Mouse (Mus musculus): Measurements from ENCODE around the gene Rasgef1b. TPM values are rescaled to one million over a fixed set of nuclear protein-coding genes. Genes with fewer than 3 reads are reported as not detected.
A peak's percentile ranks its signal among the peaks of the same experiment; 100 is the strongest.

Rasgef1b gene
- polyA plus RNA-seq, 1 experiment from 2014 or later, result 8.5 TPM

- Histone ChIP-seq H3K9me3 (no peaks in the 10 kb centered on the region), H3K4me3 (no peak overlapping the region), H3K4me2 (no peak overlapping the region), H3K27ac (no peak overlapping the region), H3K9ac (no peak overlapping the region), H3K4me1 (peaks cover 9% of the 10 kb centered on the region), H3K27me3 (no peaks in the 10 kb centered on the region), H3K36me3 (no peaks in the 10 kb centered on the region)
- WGBS, result 87% methylated on average over 9 of the region's 9 CpGs
- ATAC-seq (ENCODE audit: insufficient number of reproducible peaks, insufficient read depth, low FRiP score, low TSS enrichment, low read depth), result no peak
These were observed 451.3 kb downstream of the Rasgef1b start for GRCm38 (mm10) chr5:99277536-99277935.

- Histone ChIP-seq H3K27ac (no peak overlapping the region), H3K36me3 (no peaks in the 10 kb centered on the region), H3K9me3 (no peaks in the 10 kb centered on the region), H3K4me3 (no peak overlapping the region), H3K4me1 (no peaks in the 10 kb centered on the region), H3K4me2 (no peak overlapping the region), H3K9ac (no peak overlapping the region), H3K27me3 (no peaks in the 10 kb centered on the region)
- ATAC-seq (ENCODE audit: insufficient number of reproducible peaks, insufficient read depth, low FRiP score, low TSS enrichment, low read depth), result no peak
- WGBS, result 49% methylated on average over 12 of the region's 12 CpGs
These were observed 454.7 kb downstream of the Rasgef1b start for GRCm38 (mm10) chr5:99274119-99274563.

GRCm38 (mm10) chr5:99271531-99271930 lies 457.3 kb downstream of the Rasgef1b start:
- Histone ChIP-seq H3K4me1 (no peaks in the 10 kb centered on the region), H3K9me3 (no peaks in the 10 kb centered on the region), H3K9ac (no peak overlapping the region), H3K27ac (no peak overlapping the region), H3K4me3 (no peak overlapping the region), H3K36me3 (no peaks in the 10 kb centered on the region), H3K27me3 (no peaks in the 10 kb centered on the region), H3K4me2 (no peak overlapping the region)
- no peak for ATAC-seq (ENCODE audit: insufficient number of reproducible peaks, insufficient read depth, low FRiP score, low TSS enrichment, low read depth)
- 81% methylated on average over 1 of the region's 1 CpGs for WGBS

GRCm38 (mm10) chr5:99269131-99269530 lies 459.7 kb downstream of the Rasgef1b start:
- H3K27me3 ChIP-seq, result no peaks in the 10 kb centered on the region
- H3K9me3 ChIP-seq, result no peaks in the 10 kb centered on the region
- no peaks in the 10 kb centered on the region for H3K4me1 ChIP-seq
- H3K36me3 ChIP-seq, result no peaks in the 10 kb centered on the region
- no peak for ATAC-seq (ENCODE audit: insufficient number of reproducible peaks, insufficient read depth, low FRiP score, low TSS enrichment, low read depth)
- WGBS, result 87% methylated on average over 2 of the region's 2 CpGs
- H3K4me2 ChIP-seq, result no peak overlapping the region
- no peak overlapping the region for H3K4me3 ChIP-seq
- no peak overlapping the region for H3K9ac ChIP-seq
- no peak overlapping the region for H3K27ac ChIP-seq

- H3K4me1 ChIP-seq, result no peaks in the 10 kb centered on the region
- no peak overlapping the region for H3K4me3 ChIP-seq
- H3K27ac ChIP-seq, result no peak overlapping the region
- H3K4me2 ChIP-seq, result no peak overlapping the region
- H3K9me3 ChIP-seq, result no peaks in the 10 kb centered on the region
- H3K27me3 ChIP-seq, result no peaks in the 10 kb centered on the region
- H3K36me3 ChIP-seq, result no peaks in the 10 kb centered on the region
- WGBS, result 91% methylated on average over 5 of the region's 5 CpGs
- ATAC-seq (ENCODE audit: insufficient number of reproducible peaks, insufficient read depth, low FRiP score, low TSS enrichment, low read depth), result no peak
- H3K9ac ChIP-seq, result no peak overlapping the region
These were observed 461.5 kb downstream of the Rasgef1b start for GRCm38 (mm10) chr5:99267338-99267737.

- ATAC-seq (ENCODE audit: insufficient number of reproducible peaks, insufficient read depth, low FRiP score, low TSS enrichment, low read depth), result no peak
- no peak overlapping the region for H3K4me3 ChIP-seq
- no peaks in the 10 kb centered on the region for H3K27me3 ChIP-seq
- H3K9me3 ChIP-seq, result no peaks in the 10 kb centered on the region
- H3K9ac ChIP-seq, result no peak overlapping the region
- 89% methylated on average over 8 of the region's 8 CpGs for WGBS
- no peaks in the 10 kb centered on the region for H3K4me1 ChIP-seq
- H3K27ac ChIP-seq, result no peak overlapping the region
- no peaks in the 10 kb centered on the region for H3K36me3 ChIP-seq
- no peak overlapping the region for H3K4me2 ChIP-seq
These were observed 462.6 kb downstream of the Rasgef1b start for GRCm38 (mm10) chr5:99266301-99266700.

- H3K27ac ChIP-seq, result no peak overlapping the region
- H3K4me3 ChIP-seq, result no peak overlapping the region
- no peaks in the 10 kb centered on the region for H3K27me3 ChIP-seq
- H3K36me3 ChIP-seq, result no peaks in the 10 kb centered on the region
- ATAC-seq (ENCODE audit: insufficient number of reproducible peaks, insufficient read depth, low FRiP score, low TSS enrichment, low read depth), result no peak
- H3K4me1 ChIP-seq, result no peaks in the 10 kb centered on the region
- H3K4me2 ChIP-seq, result no peak overlapping the region
- H3K9me3 ChIP-seq, result no peaks in the 10 kb centered on the region
- WGBS, result 80% methylated on average over 6 of the region's 6 CpGs
- H3K9ac ChIP-seq, result no peak overlapping the region
These were observed 466.5 kb downstream of the Rasgef1b start for GRCm38 (mm10) chr5:99262197-99262920.

GRCm38 (mm10) chr5:99261121-99261724 lies 467.6 kb downstream of the Rasgef1b start:
- ATAC-seq (ENCODE audit: insufficient number of reproducible peaks, insufficient read depth, low FRiP score, low TSS enrichment, low read depth), result no peak
- WGBS, result 81% methylated on average over 4 of the region's 4 CpGs

GRCm38 (mm10) chr5:99258003-99258500 lies 470.8 kb downstream of the Rasgef1b start:
- Histone ChIP-seq H3K27ac (no peak overlapping the region), H3K9me3 (no peaks in the 10 kb centered on the region), H3K4me2 (no peak overlapping the region), H3K4me1 (no peaks in the 10 kb centered on the region), H3K9ac (no peak overlapping the region), H3K27me3 (no peaks in the 10 kb centered on the region; the same call in 1 of the 2 replicates), H3K36me3 (no peaks in the 10 kb centered on the region), H3K4me3 (no peak overlapping the region)
- ATAC-seq (ENCODE audit: insufficient number of reproducible peaks, insufficient read depth, low FRiP score, low TSS enrichment, low read depth), result no peak
- WGBS, result 79% methylated on average over 4 of the region's 4 CpGs

More at GRCm38 (mm10) chr5:99261121-99261724, 467.6 kb downstream of the Rasgef1b start:
- H3K9me3 ChIP-seq, result no peaks in the 10 kb centered on the region
- no peak overlapping the region for H3K27ac ChIP-seq
- H3K4me2 ChIP-seq, result no peak overlapping the region
- no peaks in the 10 kb centered on the region for H3K36me3 ChIP-seq
- H3K4me1 ChIP-seq, result no peaks in the 10 kb centered on the region
- H3K27me3 ChIP-seq, result no peaks in the 10 kb centered on the region
- H3K9ac ChIP-seq, result no peak overlapping the region
- no peak overlapping the region for H3K4me3 ChIP-seq

GRCm38 (mm10) chr5:99252203-99253135 lies 476.4 kb downstream of the Rasgef1b start:
- peak; percentile 92 for ATAC-seq (ENCODE audit: insufficient number of reproducible peaks, insufficient read depth, low FRiP score, low TSS enrichment, low read depth)
- H3K27me3 ChIP-seq, result peaks cover 12% of the 10 kb centered on the region
- under 1% methylated on average over 76 of the region's 78 CpGs for WGBS

More at GRCm38 (mm10) chr5:99252203-99253135, 476.4 kb downstream of the Rasgef1b start:
- Histone ChIP-seq H3K36me3 (no peaks in the 10 kb centered on the region), H3K9me3 (no peaks in the 10 kb centered on the region), H3K9ac (peak overlapping the region; percentile 81), H3K4me3 (peak overlapping the region; percentile 72), H3K4me1 (peaks cover 18% of the 10 kb centered on the region), H3K27ac (peak overlapping the region; percentile 81), H3K4me2 (peak overlapping the region; percentile 86)
